Mouse (Mus musculus): ENCODE results near the gene Gpn2. TPM values are rescaled to one million over a fixed set of nuclear protein-coding genes. Genes with fewer than 3 reads are reported as not detected.

Gpn2 gene
- total and polyA plus RNA-seq, 2 experiments from 2014 or later, result 8.6 to 8.9 TPM

- Histone ChIP-seq H3K4me2 (ENCODE audit: low read depth, low read length) (no peak overlapping the region), H3K9ac (replicated peaks; ENCODE audit: low read depth, low read length) (no peak overlapping the region), H3K36me3 (replicated peaks; ENCODE audit: control insufficient read depth, insufficient read depth, low read length) (peaks cover 9% of the 10 kb centered on the region), H3K27me3 (ENCODE audit: control insufficient read depth, insufficient read depth, low read length) (no peaks in the 10 kb centered on the region), H3K4me1 (ENCODE audit: control insufficient read depth, insufficient read depth) (peaks cover 8% of the 10 kb centered on the region; the same call in 1 of the 2 replicates), H3K4me3 (ENCODE audit: low read depth, low read length) (no peak overlapping the region), H3K27ac (ENCODE audit: low read depth) (no peak overlapping the region), H3K9me3 (replicated peaks; ENCODE audit: control insufficient read depth, low read length) (no peaks in the 10 kb centered on the region)
- DNase-seq (ENCODE audit: low spot score) (no peak), ATAC-seq (ENCODE audit: insufficient read depth, low read depth) (no peak)
- WGBS, result 82% methylated on average over 11 of the region's 11 CpGs
- TF ChIP-seq CTCF (IDR thresholded peaks at IDR 0.05; ENCODE audit: low read depth), result no peak
- TF ChIP-seq EP300 (IDR thresholded peaks at IDR 0.05; ENCODE audit: low read depth), result no peak
Measured at GRCm38 (mm10) chr4:133617936-133618335, 33.8 kb downstream of the Gpn2 start.

- H3K9ac ChIP-seq (replicated peaks; ENCODE audit: low read depth, low read length), result no peak overlapping the region
- H3K4me2 ChIP-seq (ENCODE audit: low read depth, low read length), result no peak overlapping the region
- H3K4me3 ChIP-seq (ENCODE audit: low read depth, low read length), result no peak overlapping the region
- H3K36me3 ChIP-seq (replicated peaks; ENCODE audit: control insufficient read depth, insufficient read depth, low read length), result peaks cover 13% of the 10 kb centered on the region
- no peak overlapping the region for H3K27ac ChIP-seq (ENCODE audit: low read depth)
- H3K4me1 ChIP-seq (ENCODE audit: control insufficient read depth, insufficient read depth), result peaks cover 8% of the 10 kb centered on the region; the same call in 1 of the 2 replicates
- no peaks in the 10 kb centered on the region for H3K9me3 ChIP-seq (replicated peaks; ENCODE audit: control insufficient read depth, low read length)
- peak; percentile 30 for ATAC-seq (ENCODE audit: insufficient read depth, low read depth)
- WGBS, result 34% methylated on average over 4 of the region's 4 CpGs
- TF ChIP-seq CTCF (IDR thresholded peaks at IDR 0.05; ENCODE audit: low read depth) (no peak), EP300 (IDR thresholded peaks at IDR 0.05; ENCODE audit: low read depth) (no peak)
- H3K27me3 ChIP-seq (ENCODE audit: control insufficient read depth, insufficient read depth, low read length), result no peaks in the 10 kb centered on the region
- DNase-seq (ENCODE audit: low spot score), result no peak
Measured at GRCm38 (mm10) chr4:133619473-133620136, 35.4 kb downstream of the Gpn2 start.

- TF ChIP-seq CTCF (IDR thresholded peaks at IDR 0.05; ENCODE audit: low read depth), result no peak
- TF ChIP-seq EP300 (IDR thresholded peaks at IDR 0.05; ENCODE audit: low read depth), result no peak
- Histone ChIP-seq H3K4me1 (ENCODE audit: control insufficient read depth, insufficient read depth) (peaks cover 8% of the 10 kb centered on the region; the same call in 1 of the 2 replicates), H3K36me3 (replicated peaks; ENCODE audit: control insufficient read depth, insufficient read depth, low read length) (peaks cover 19% of the 10 kb centered on the region), H3K9ac (replicated peaks; ENCODE audit: low read depth, low read length) (no peak overlapping the region), H3K27me3 (ENCODE audit: control insufficient read depth, insufficient read depth, low read length) (no peaks in the 10 kb centered on the region), H3K9me3 (replicated peaks; ENCODE audit: control insufficient read depth, low read length) (no peaks in the 10 kb centered on the region), H3K4me2 (ENCODE audit: low read depth, low read length) (no peak overlapping the region), H3K27ac (ENCODE audit: low read depth) (peak overlapping the region; percentile 34; the same call in 1 of the 2 replicates), H3K4me3 (ENCODE audit: low read depth, low read length) (no peak overlapping the region)
- DNase-seq (ENCODE audit: low spot score) (no peak), ATAC-seq (ENCODE audit: insufficient read depth, low read depth) (no peak)
- 81% methylated on average over 8 of the region's 8 CpGs for WGBS
Measured at GRCm38 (mm10) chr4:133620668-133621067, 36.5 kb downstream of the Gpn2 start.

GRCm38 (mm10) chr4:133622161-133622695 is 38.1 kb downstream of the Gpn2 start:
- TF ChIP-seq CTCF (IDR thresholded peaks at IDR 0.05; ENCODE audit: low read depth) (no peak), EP300 (IDR thresholded peaks at IDR 0.05; ENCODE audit: low read depth) (no peak)
- Histone ChIP-seq H3K27ac (ENCODE audit: low read depth) (no peak overlapping the region; the same call in 1 of the 2 replicates), H3K9ac (replicated peaks; ENCODE audit: low read depth, low read length) (no peak overlapping the region), H3K9me3 (replicated peaks; ENCODE audit: control insufficient read depth, low read length) (no peaks in the 10 kb centered on the region), H3K36me3 (replicated peaks; ENCODE audit: control insufficient read depth, insufficient read depth, low read length) (peaks cover 30% of the 10 kb centered on the region), H3K27me3 (ENCODE audit: control insufficient read depth, insufficient read depth, low read length) (no peaks in the 10 kb centered on the region), H3K4me3 (ENCODE audit: low read depth, low read length) (no peak overlapping the region), H3K4me1 (ENCODE audit: control insufficient read depth, insufficient read depth) (peaks cover 8% of the 10 kb centered on the region; the same call in 1 of the 2 replicates), H3K4me2 (ENCODE audit: low read depth, low read length) (no peak overlapping the region)
- ATAC-seq (ENCODE audit: insufficient read depth, low read depth) (no peak), DNase-seq (ENCODE audit: low spot score) (no peak)
- WGBS, result 69% methylated on average over 11 of the region's 11 CpGs

GRCm38 (mm10) chr4:133624830-133625229 is 40.7 kb downstream of the Gpn2 start:
- H3K9ac ChIP-seq (replicated peaks; ENCODE audit: low read depth, low read length), result no peak overlapping the region
- ATAC-seq (ENCODE audit: insufficient read depth, low read depth), result no peak
- peaks cover 5% of the 10 kb centered on the region; the same call in 1 of the 2 replicates for H3K4me1 ChIP-seq (ENCODE audit: control insufficient read depth, insufficient read depth)

More at GRCm38 (mm10) chr4:133624830-133625229, 40.7 kb downstream of the Gpn2 start:
- DNase-seq (ENCODE audit: low spot score), result no peak
- H3K27me3 ChIP-seq (ENCODE audit: control insufficient read depth, insufficient read depth, low read length), result no peaks in the 10 kb centered on the region
- no peak overlapping the region for H3K4me2 ChIP-seq (ENCODE audit: low read depth, low read length)
- no peak overlapping the region for H3K4me3 ChIP-seq (ENCODE audit: low read depth, low read length)
- no peaks in the 10 kb centered on the region for H3K9me3 ChIP-seq (replicated peaks; ENCODE audit: control insufficient read depth, low read length)
- peaks cover 27% of the 10 kb centered on the region for H3K36me3 ChIP-seq (replicated peaks; ENCODE audit: control insufficient read depth, insufficient read depth, low read length)
- WGBS, result 79% methylated on average over 7 of the region's 7 CpGs
- TF ChIP-seq EP300 (IDR thresholded peaks at IDR 0.05; ENCODE audit: low read depth) (no peak), CTCF (IDR thresholded peaks at IDR 0.05; ENCODE audit: low read depth) (no peak)
- H3K27ac ChIP-seq (ENCODE audit: low read depth), result peak overlapping the region; percentile 86; the same call in 1 of the 2 replicates

All from heart, postnatal 0 days (tissue).